Mouse (Mus musculus) thymus, postnatal 0 days (tissue): Measurements from ENCODE around the gene Tepp. TPM values are rescaled to one million over a fixed set of nuclear protein-coding genes. Genes with fewer than 3 reads are reported as not detected.

Source experiments
- DNase-seq: peaks from one replicate; pipeline ENCODE4 v3.0.0-alpha.2; 2015; ENCODE audit warnings: low spot score
- polyA plus RNA-seq: library from polyadenylated mRNA; unstranded; fragments of >200 nt; fragmentation: Nextera tagmentation; extraction: Ambion mirVana; gene quantifications from 2 replicates; pipeline ENCODE4 v1.2.1, GENCODE M21; 2015

The Tepp gene
- polyA plus RNA-seq, 1 experiment from 2014 or later: 2.8 TPM

DNA sequence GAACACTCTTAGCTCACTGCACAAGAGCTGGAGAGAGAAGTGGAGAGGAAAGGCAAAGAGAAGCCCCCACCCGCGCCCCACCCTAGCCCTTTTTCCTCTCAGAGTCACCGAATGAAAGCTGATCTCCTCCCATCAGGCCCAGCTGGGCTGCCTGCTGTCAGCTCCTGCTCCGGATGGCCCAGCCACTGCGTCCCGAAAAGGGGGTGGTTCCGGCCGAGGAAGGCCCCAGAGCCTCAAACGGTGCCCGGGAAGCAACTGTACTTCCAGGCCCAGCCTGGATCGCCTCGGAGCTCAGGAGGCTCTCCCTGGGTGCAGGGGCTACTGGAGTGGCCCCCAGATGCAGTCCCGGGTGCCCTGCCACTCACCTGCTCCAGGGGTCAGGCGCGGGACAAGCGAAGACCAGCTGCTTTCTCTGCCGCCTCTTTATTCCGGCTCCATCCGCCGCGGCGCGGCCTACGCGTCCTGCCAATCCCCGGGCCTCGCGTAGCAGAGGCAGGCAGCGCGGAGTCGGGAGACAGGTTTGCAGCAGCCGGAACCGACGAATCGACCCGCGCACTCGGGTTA lies 20.9 kb downstream of the Tepp start:
- no peak for DNase-seq

- DNase-seq: peak; percentile 92
Measured at GRCm38 (mm10) chr8:95331720-95332436, 21.5 kb downstream of the Tepp start, which contains the start of the genes Zfp319 and Usb1. Zfp319 (minus strand) TSS chr8:95331950. Usb1 (plus strand) TSS chr8:95332284.

- DNase-seq: no peak
Measured at GRCm38 (mm10) chr8:95332437-95333199, 22.3 kb downstream of the Tepp start.

DNA sequence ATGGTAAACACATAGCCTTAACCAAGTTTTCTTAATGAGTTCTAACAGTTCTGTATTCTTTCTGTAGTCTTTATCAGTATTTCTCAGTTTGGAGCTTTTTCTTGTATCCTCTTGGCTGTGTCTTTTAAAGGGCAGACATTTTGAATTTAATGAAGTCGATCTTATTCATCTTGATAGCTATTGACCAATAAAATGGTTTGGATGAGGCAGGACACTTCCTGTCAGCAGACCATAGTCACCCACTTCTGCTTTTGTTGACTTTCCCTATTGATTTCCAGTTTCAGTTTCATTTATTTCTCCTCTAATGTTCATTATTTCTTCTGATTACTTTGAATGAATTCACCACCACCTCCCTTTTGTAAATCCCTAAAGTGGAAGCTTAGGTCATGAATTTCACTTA lies 25.3 kb downstream of the Tepp start:
- no peak for DNase-seq

GRCm38 (mm10) chr8:95336363-95336762 lies 26.0 kb downstream of the Tepp start:
- DNase-seq: no peak

GRCm38 (mm10) chr8:95341721-95342120 lies 31.4 kb downstream of the Tepp start:
- no peak for DNase-seq

DNA sequence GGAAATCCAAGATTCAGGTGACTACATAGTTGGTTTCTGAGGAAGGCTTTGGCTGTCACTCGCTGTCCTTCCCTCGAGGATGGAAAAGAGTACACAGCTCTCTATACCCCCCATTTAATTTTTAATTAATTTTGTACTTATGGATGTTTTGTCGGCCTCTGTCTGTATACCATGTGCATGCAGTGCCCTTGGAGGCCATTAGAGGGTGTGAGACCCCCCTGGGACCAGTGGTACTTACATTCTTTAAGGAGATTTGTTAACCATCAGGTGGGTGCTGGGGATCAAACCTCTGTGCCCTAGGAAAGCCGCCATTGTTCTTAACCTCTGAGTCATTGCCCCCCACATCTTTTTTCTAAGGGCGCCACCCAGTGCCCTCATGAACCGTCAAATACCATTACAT lies 34.3 kb downstream of the Tepp start:
- no peak for DNase-seq

GRCm38 (mm10) chr8:95346643-95347545 lies 36.5 kb downstream of the Tepp start:
- peak; percentile 74 for DNase-seq

GRCm38 (mm10) chr8:95348356-95348755 lies 38.0 kb downstream of the Tepp start:
- DNase-seq: no peak

DNA sequence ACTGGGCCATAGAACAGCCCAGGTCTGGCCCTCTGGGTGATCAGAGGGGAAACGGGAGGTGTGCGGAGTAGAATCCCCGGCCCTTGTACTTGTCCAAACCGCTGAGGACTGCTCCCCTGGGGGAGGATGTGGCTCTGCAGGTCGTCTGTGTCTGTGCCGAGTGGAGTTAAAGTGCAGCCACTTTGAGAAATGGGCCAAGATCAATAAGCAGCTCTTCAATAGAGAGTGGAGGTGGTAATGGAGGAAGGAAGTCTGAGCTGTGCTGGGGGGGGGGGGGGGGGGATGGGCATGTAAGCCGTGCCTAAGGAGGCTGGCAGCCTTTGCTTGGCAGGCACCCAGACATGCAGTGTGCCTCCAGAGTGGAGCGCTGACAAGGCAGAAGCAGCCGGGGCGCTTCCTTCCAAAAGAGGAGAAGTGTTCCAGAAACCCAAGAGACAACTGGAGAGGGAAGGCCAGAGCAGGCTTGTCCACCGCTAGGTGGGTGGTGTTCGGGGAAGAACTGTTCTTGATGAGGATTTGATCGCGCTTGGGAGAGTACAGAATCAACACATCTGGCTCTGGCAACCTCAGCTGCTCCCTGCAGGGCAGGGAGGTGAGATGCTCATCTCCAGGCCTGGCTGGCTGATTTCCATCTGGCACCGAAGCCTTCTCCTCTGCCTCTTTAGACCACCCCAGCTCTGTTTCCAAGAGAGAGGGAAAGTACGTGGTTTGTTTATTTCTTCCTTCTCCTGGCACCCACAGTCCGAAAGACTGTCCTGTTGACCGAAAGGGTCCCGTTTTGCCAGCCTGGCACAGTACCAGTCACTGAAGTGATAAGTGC lies 38.7 kb downstream of the Tepp start:
- no peak for DNase-seq

- DNase-seq: no peak
Measured at GRCm38 (mm10) chr8:95351461-95351860, 41.1 kb downstream of the Tepp start.

DNA sequence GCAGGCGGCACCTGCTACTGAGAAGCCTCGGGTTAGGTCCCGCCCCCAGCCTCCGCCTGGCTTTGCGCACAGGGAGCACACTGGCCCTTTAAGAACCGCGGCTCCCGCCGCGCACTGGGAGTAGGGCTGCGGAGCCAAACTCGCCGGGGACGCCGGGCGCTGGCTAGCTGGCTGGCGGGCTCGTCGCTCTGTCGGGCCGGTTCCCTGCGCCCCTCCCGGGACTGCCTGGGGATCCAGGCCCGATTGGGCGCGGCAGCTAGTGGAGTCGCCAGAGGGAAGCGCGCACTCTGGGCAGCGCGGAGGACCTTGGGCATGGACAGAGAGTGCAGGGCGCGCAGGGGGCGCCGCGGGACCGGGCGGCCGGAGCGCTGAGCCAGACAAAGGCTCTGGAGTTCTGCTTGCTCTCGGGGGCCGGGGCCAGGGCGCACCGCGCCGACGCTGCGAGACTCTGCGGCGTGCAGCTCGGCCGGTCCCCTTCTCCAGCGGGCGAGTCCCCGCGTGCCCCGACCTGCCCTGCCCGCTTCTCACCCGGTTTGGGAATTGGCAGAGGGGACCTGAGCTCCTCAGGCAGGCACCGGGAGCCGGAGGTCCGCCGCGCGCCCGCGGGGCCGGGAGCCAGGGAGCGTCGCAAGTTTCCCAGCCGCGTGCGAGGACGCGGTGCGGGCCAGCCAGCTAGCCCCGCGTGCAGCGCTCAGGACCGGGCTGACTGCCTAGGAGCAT lies 41.9 kb downstream of the Tepp start, which contains the start of gene Mmp15:
Gene Mmp15, plus strand, starts transcription at position 118 of the 720 bp plus-strand sequence.
- DNase-seq: peak; percentile 31

DNA sequence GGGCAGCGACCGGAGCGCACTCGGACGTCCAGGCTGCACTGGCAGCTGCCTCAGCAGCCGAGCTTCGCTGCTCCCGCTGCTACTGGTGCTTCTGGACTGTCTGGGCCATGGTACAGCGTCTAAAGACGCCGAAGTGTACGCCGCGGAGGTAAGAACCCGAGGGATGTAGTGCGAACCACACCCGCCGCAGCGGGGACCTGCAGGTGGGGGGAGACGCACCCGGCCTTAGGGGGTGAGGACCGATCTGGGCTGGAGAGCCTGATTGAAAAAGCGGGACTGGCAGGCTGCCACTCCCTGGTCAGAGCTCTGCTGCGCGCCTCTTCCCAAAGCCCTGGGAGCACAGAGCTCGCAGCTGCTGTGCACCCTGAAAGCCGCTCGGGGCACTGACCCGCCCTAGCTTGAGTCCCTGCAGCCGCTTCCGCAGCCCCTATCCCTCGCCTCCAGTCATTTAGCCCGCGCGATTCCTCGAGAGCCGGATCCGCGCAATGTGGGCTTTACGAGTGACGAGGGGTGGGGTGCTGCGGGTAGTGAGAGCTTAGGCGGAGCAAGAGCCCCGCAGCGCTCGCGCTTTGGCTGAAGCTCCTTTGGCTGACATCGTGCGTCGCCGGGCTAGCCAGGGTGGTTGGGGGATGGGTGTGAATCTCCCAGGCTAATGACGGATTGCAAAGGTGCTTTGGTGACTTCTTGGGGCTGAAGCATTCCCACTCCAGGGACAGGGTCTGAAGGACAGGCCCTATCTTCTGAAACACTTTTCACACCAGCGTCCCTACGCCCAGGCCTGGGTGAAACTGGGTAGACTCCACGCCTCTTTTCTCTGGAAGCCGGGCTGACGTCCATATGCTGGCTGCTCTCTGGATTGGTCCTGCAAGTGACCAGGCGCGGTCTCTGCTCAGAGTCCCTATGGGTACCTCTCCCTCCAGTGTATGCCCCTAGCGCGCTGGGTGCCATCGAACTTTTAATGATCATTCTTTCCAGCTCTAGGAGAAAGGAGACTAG lies 42.8 kb downstream of the Tepp start:
- no peak for DNase-seq

GRCm38 (mm10) chr8:95354606-95355005 lies 44.2 kb downstream of the Tepp start:
- no peak for DNase-seq

DNA sequence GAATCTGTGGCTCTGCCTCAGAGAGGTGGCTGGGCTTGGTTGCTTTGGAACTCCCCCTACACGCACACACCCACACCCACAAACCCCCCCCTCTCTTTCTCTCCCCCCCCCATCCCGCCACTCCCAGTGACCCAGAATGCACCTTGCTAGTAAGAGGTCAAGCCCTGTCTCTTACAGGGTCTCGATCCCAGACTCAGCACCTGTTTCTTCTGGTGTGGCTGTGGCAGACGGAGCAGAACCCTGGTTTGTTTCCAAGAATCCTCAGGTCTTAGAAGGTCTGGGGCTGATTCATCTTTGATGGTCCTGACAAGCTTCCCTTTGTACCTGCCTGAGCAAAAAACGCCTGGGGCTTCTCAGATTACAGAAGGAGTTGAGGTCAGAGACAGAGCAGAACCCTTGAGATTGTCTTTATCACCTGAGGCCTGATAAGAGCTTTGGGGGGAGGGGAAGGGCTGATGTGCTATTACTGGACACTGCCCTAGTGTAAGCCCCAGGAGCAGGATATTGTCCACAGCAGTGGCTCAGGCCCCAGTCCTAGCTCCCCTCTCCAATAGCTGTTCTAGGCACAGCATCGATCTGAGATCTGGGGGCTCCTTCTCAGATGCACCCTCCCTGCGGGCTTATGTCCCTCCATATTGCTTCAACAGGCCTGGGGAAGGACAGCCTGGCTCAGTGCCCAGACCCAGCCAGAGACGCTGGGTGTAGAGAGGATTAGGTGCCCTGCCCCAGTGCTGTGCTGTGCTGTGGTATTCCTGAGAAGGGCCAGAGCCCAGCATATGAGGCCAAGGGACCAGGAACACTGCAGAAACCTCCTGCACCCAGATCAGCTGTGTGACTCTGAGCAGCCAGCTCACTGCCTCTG lies 48.4 kb downstream of the Tepp start:
- no peak for DNase-seq

DNA sequence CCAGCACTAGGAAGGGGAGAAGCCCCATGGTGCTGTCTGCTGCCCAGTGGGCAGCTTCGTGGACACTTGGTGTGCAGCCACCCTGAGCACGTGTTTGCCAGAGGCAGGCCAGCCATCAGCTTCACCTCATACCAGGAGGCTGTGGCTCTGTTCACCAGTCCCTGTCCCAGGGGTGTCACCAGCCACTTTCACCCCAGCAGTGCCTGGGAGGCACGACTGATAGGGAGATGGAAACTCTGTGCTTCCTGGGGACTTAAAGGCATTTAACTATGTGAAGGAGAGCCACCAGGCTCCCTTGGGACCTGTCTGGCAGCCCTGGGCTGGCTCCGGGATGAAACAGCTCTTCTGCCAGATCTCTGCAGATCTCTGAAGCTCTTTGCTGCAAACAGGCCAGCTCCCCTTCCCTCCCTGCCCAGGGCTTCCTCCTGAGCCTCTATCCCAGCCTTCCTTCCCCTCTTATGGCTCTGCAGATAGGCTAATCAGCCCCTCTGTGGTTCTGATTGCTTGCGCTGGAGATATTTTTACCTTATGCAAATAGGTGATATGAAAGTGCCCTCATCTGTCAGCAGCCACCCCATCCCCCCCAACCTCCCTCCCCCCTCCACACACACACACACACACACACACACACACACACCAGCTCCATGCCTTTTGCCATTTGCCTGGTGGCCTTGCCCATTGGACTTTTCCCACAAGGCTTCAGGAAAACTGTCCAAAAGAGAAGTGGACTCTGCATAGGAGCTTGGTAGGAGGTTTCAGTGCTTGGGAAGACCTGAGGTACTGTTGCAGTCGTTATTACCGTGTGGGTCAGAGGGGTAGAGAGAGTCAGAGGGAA lies 50.0 kb downstream of the Tepp start:
- DNase-seq: no peak

DNA sequence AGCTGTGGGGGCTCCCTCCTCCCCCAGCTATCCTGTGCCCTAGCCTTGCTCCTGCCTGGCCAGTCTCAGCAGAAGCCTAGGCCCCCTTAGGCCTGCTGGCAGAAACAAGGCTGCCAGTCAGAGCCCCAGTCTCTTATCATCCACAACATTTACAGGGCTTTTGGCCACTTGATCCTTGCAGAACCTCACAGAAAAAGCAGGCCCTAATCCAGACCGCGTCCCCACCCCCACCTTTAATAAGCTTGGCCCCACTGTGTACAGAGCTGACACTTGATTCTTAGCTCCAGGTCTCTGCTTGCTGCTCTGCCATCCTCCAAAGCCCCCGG lies 50.6 kb downstream of the Tepp start:
- DNase-seq: no peak
